Mouse (Mus musculus): Measurements from ENCODE around the gene Srbd1.

DNA sequence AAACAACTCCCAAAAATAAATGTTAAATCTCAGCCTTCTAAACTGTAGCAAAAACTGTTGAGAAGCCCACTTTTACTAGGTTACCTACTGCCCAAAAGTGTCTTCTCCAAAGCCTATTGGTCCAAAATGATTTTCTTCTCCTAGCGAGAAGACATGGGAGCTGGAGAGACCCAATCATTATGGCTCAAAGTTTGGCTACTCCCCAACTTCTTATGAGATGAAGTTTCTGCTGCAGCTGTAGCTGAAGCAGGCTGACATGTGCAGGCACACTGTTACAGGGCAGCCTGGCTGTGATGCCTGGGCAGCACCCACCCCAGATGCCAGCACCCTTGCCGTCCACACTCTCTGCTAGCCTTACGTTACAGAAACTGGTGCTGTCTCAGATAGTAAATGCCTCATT, 105.2 kb downstream of the Srbd1 start:
- no peak for TF ChIP-seq POLR2A (IDR thresholded peaks at IDR 0.05; ENCODE audit: insufficient read depth, low read depth, low read length)
- TF ChIP-seq CTCF (IDR thresholded peaks at IDR 0.05; ENCODE audit: insufficient read depth, low read depth, low read length): no peak
